Mouse (Mus musculus): ENCODE measurements around the gene Lnpep. TPM values are rescaled to one million over a fixed set of nuclear protein-coding genes. Genes with fewer than 3 reads are reported as not detected.

The Lnpep gene
- polyA plus RNA-seq, 1 experiment from 2014 or later, result 9.4 TPM

GRCm38 (mm10) chr17:17624421-17624956 is 361 bp downstream of the Lnpep start:
- no peaks in the 10 kb centered on the region for H3K36me3 ChIP-seq
- peak overlapping the region; percentile 65 for H3K4me2 ChIP-seq (replicated peaks)
- under 1% methylated on average over 51 of the region's 51 CpGs for WGBS
- peak overlapping the region; percentile 92 for H3K9ac ChIP-seq
- no peaks in the 10 kb centered on the region for H3K27me3 ChIP-seq (replicated peaks)
- H3K27ac ChIP-seq, result peak overlapping the region; percentile 100
- no peaks in the 10 kb centered on the region for H3K9me3 ChIP-seq
- H3K4me1 ChIP-seq, result peaks cover 11% of the 10 kb centered on the region
- ATAC-seq (ENCODE audit: low FRiP score, low read depth), result peak; percentile 98
- peak overlapping the region; percentile 87 for H3K4me3 ChIP-seq

- ATAC-seq (ENCODE audit: low FRiP score, low read depth), result peak; percentile 17
- Histone ChIP-seq H3K36me3 (no peaks in the 10 kb centered on the region), H3K4me2 (replicated peaks) (peak overlapping the region; percentile 65), H3K9me3 (no peaks in the 10 kb centered on the region), H3K4me3 (peak overlapping the region; percentile 87), H3K27me3 (replicated peaks) (no peaks in the 10 kb centered on the region), H3K9ac (peak overlapping the region; percentile 92), H3K4me1 (peaks cover 11% of the 10 kb centered on the region), H3K27ac (peak overlapping the region; percentile 100)
- under 1% methylated on average over 42 of the region's 42 CpGs for WGBS
These were observed 895 bp downstream of the Lnpep start for GRCm38 (mm10) chr17:17623890-17624420.

- peaks cover 11% of the 10 kb centered on the region for H3K4me1 ChIP-seq
- peak overlapping the region; percentile 65 for H3K4me2 ChIP-seq (replicated peaks)
- H3K9me3 ChIP-seq, result no peaks in the 10 kb centered on the region
- no peaks in the 10 kb centered on the region for H3K36me3 ChIP-seq
- peak overlapping the region; percentile 100; the same call in 1 of the 2 replicates for H3K27ac ChIP-seq
- ATAC-seq (ENCODE audit: low FRiP score, low read depth), result no peak
- H3K4me3 ChIP-seq, result peak overlapping the region; percentile 87
- H3K27me3 ChIP-seq (replicated peaks), result no peaks in the 10 kb centered on the region
- WGBS, result 6% methylated on average over 7 of the region's 7 CpGs
- peak overlapping the region; percentile 92 for H3K9ac ChIP-seq
These were observed 1.5 kb downstream of the Lnpep start for GRCm38 (mm10) chr17:17623221-17623889.

GRCm38 (mm10) chr17:17622576-17622975 is 2.3 kb downstream of the Lnpep start:
- Histone ChIP-seq H3K9me3 (no peaks in the 10 kb centered on the region), H3K27me3 (replicated peaks) (no peaks in the 10 kb centered on the region), H3K9ac (no peak overlapping the region), H3K4me2 (replicated peaks) (no peak overlapping the region), H3K4me1 (peaks cover 11% of the 10 kb centered on the region), H3K27ac (no peak overlapping the region), H3K4me3 (no peak overlapping the region), H3K36me3 (no peaks in the 10 kb centered on the region)
- ATAC-seq (ENCODE audit: low FRiP score, low read depth), result no peak
- 96% methylated on average over 1 of the region's 1 CpGs for WGBS

DNA sequence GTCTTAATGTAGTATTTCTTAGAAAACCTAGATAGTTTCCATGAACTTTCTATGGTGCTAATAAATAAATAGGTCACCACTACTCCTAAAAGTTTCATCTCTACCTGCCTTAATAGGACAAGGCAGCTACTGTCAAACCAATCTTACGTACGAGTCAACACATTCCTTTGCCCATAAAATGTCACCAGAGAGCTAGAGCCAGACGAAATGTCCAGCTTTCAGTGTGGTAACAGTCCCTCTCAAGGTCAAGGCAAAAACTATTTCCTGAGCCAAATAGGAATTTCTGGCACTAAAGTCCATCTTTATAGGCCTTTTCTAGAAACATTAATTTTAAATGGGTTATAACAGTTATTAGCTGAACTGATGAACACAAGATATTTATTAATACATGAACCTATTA is 3.3 kb downstream of the Lnpep start:
- H3K4me1 ChIP-seq, result peaks cover 11% of the 10 kb centered on the region
- no peak overlapping the region for H3K4me3 ChIP-seq
- no peak overlapping the region for H3K4me2 ChIP-seq (replicated peaks)
- WGBS, result 81% methylated on average over 3 of the region's 3 CpGs
- no peak for ATAC-seq (ENCODE audit: low FRiP score, low read depth)
- no peak overlapping the region for H3K9ac ChIP-seq
- H3K27me3 ChIP-seq (replicated peaks), result no peaks in the 10 kb centered on the region
- no peaks in the 10 kb centered on the region for H3K9me3 ChIP-seq
- no peak overlapping the region for H3K27ac ChIP-seq
- no peaks in the 10 kb centered on the region for H3K36me3 ChIP-seq

GRCm38 (mm10) chr17:17618463-17618862 is 6.4 kb downstream of the Lnpep start:
- no peak for ATAC-seq (ENCODE audit: low FRiP score, low read depth)
- WGBS, result 83% methylated on average over 1 of the region's 1 CpGs
- H3K36me3 ChIP-seq, result no peaks in the 10 kb centered on the region

DNA sequence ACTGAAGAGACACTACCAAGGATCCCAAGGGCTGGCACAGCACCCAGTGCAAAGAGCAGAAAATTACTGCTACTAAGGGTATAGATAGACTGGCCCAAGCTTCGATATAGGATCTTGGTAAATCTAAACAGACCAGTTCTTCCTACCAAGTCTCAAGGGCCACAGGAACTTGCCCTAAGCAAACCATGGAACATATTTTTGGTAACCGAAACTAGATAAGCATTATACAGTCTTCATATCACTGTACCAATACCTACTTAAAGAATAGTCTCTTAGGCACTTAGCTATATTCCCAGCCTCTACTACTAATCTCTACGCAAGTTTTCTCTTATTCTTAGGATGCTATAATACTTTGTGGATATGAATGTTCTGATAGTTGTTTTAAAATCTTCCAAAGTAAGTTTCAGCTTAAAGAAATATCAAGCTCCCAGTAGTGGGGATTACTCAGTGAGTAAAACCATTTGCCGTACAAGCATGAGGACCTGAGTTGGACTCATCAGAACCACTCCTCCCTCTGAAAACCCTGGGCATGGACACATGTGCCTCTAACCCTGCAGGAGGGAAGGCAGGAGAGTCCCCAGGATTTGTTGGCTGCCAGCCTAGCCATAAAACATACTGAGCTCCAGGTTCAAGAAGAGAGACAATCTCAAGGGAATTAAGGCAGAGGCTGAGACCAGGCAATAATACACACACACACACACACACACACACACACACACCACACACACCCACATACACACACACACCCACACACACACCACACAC is 7.2 kb downstream of the Lnpep start:
- Histone ChIP-seq H3K9me3 (no peaks in the 10 kb centered on the region), H3K4me1 (0 out of 2 replicates have a peak, but pooled peaks cover 5% of the 10 kb centered on the region), H3K27ac (no peak overlapping the region), H3K9ac (no peak overlapping the region), H3K4me2 (replicated peaks) (no peak overlapping the region), H3K27me3 (replicated peaks) (no peaks in the 10 kb centered on the region), H3K36me3 (no peaks in the 10 kb centered on the region), H3K4me3 (no peak overlapping the region)
- 87% methylated on average over 4 of the region's 4 CpGs for WGBS
- no peak for ATAC-seq (ENCODE audit: low FRiP score, low read depth)

More at GRCm38 (mm10) chr17:17618463-17618862, 6.4 kb downstream of the Lnpep start:
- H3K4me3 ChIP-seq, result no peak overlapping the region
- H3K9me3 ChIP-seq, result no peaks in the 10 kb centered on the region
- H3K9ac ChIP-seq, result no peak overlapping the region
- H3K27ac ChIP-seq, result no peak overlapping the region
- H3K4me2 ChIP-seq (replicated peaks), result no peak overlapping the region
- peaks cover 8% of the 10 kb centered on the region for H3K4me1 ChIP-seq
- H3K27me3 ChIP-seq (replicated peaks), result no peaks in the 10 kb centered on the region

DNA sequence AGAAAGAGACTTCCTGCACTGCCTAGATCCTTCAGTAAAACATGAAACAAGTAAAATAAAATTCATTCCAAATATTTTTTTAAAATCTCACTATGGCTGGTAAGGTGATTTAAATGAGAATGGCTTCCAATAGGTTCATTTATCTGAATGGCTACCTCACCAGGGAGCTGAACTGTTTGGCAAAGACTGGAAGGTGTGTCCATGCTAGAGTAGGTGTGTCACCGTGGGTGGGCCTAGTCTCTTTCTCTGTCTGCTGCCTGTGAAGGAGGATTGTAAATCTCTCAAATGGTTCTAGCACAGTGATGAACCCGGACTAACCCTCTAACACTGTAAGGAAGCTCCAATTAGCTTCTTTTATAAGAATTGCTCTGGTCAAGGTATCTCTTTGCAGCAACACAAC is 12.5 kb downstream of the Lnpep start:
- H3K4me1 ChIP-seq, result no peaks in the 10 kb centered on the region
- ATAC-seq (ENCODE audit: low FRiP score, low read depth), result no peak
- H3K9ac ChIP-seq, result no peak overlapping the region
- WGBS, result 48% methylated on average over 2 of the region's 2 CpGs
- H3K4me2 ChIP-seq (replicated peaks), result no peak overlapping the region
- no peaks in the 10 kb centered on the region for H3K36me3 ChIP-seq
- H3K4me3 ChIP-seq, result no peak overlapping the region
- no peaks in the 10 kb centered on the region for H3K9me3 ChIP-seq
- no peaks in the 10 kb centered on the region for H3K27me3 ChIP-seq (replicated peaks)
- H3K27ac ChIP-seq, result no peak overlapping the region

DNA sequence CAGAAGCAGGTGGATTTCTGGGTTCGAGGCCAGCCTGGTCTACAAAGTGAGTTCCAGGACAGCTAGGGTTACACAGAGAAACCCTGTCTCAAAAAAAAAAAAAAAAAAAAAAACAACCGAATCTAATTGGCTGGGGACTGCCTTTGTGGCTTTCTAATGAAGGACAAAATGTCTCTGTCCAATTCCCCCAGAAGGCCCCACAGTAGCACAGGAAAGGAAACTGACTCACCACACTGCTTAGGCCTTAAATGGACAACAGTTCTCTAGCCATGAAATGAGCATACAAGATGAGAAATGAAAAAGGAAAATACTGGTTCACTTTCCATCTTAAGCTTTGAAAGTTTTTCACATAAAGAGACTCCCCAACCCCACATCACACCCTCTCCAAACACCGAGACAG is 15.3 kb downstream of the Lnpep start:
- no peaks in the 10 kb centered on the region for H3K27me3 ChIP-seq (replicated peaks)
- ATAC-seq (ENCODE audit: low FRiP score, low read depth), result no peak
- no peak overlapping the region for H3K9ac ChIP-seq
- no peak overlapping the region for H3K4me2 ChIP-seq (replicated peaks)
- H3K4me3 ChIP-seq, result no peak overlapping the region
- WGBS, result 64% methylated on average over 3 of the region's 3 CpGs
- H3K4me1 ChIP-seq, result no peaks in the 10 kb centered on the region
- H3K27ac ChIP-seq, result no peak overlapping the region
- no peaks in the 10 kb centered on the region for H3K9me3 ChIP-seq
- H3K36me3 ChIP-seq, result no peaks in the 10 kb centered on the region

DNA sequence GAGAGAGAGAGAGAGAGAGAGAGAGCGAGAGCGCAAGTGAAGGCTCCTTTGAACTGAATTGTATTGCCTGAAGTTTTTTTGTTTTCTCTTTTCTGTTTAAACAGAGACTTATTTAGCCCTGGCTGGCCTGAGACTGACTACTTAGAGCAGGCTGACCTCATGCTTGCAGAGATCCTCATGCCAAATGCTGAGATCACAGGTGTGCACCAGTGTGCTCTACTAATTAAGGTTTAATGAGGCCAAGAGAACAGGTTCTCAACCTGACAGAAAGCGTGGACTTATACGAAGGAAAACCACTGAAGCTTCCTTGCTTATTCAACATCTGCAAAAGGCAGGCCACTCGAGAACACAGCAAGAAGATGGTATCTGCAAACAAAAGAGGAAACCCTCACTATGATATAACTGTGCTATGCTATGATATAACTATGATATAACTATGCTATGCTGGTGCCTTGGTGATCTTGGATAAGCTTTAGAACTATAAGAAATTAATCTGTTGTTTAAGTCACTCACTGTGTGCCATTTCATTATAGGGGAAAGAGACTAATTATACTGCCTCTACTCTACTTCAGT is 16.3 kb downstream of the Lnpep start:
- Histone ChIP-seq H3K27ac (no peak overlapping the region), H3K9ac (no peak overlapping the region), H3K9me3 (no peaks in the 10 kb centered on the region), H3K4me2 (replicated peaks) (no peak overlapping the region), H3K27me3 (replicated peaks) (no peaks in the 10 kb centered on the region), H3K36me3 (no peaks in the 10 kb centered on the region), H3K4me3 (no peak overlapping the region), H3K4me1 (no peaks in the 10 kb centered on the region)
- ATAC-seq (ENCODE audit: low FRiP score, low read depth), result no peak
- 79% methylated on average over 5 of the region's 5 CpGs for WGBS

DNA sequence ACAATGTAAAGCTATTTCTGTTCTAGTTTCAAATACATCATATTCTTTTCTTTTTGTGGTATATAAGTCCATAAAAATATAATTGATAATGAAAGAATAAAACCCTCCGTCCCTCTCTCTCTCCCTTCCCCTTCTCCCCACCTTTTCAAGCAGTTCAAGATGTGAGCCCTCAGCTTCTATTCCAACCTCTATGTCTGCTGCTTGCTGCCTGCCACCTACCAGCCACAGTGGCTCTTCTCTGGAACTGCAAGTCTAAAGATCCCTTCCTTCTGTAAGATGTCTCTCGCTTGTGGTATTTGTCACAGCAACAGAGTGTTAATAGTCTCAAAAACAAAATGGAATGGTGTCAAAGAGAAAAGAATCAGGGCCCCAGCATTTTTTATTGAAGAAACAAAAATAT is 20.3 kb downstream of the Lnpep start:
- Histone ChIP-seq H3K27ac (no peak overlapping the region), H3K36me3 (no peaks in the 10 kb centered on the region), H3K9me3 (no peaks in the 10 kb centered on the region), H3K27me3 (replicated peaks) (no peaks in the 10 kb centered on the region), H3K4me3 (no peak overlapping the region), H3K9ac (no peak overlapping the region), H3K4me1 (no peaks in the 10 kb centered on the region), H3K4me2 (replicated peaks) (no peak overlapping the region)
- no peak for ATAC-seq (ENCODE audit: low FRiP score, low read depth)
- WGBS, result 89% methylated on average over 2 of the region's 2 CpGs

DNA sequence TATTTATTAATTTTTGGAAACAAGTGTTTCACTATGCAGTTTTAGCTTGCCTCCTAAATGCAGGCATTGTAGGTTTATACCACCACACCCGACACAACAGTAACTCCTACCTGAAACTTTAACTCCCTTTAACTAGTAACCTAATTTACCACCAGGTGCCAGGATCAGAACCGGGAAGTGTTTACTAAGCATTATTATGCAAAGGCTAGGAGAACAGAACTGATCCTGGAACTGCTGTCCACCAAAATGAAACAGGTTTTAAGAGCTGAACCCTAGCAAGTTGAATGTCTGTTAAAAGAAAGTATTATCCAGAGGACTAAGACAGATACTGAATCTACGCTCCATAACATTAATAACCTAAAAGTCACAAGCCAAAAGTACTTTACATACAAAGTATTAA is 21.2 kb downstream of the Lnpep start:
- Histone ChIP-seq H3K9me3 (no peaks in the 10 kb centered on the region), H3K27ac (no peak overlapping the region), H3K4me3 (no peak overlapping the region), H3K27me3 (replicated peaks) (no peaks in the 10 kb centered on the region), H3K9ac (no peak overlapping the region), H3K36me3 (no peaks in the 10 kb centered on the region), H3K4me1 (no peaks in the 10 kb centered on the region), H3K4me2 (replicated peaks) (no peak overlapping the region)
- no peak for ATAC-seq (ENCODE audit: low FRiP score, low read depth)
- 93% methylated on average over 3 of the region's 3 CpGs for WGBS
